Mouse (Mus musculus): ENCODE measurements around the gene Poglut1. TPM values are rescaled to one million over a fixed set of nuclear protein-coding genes. Genes with fewer than 3 reads are reported as not detected.
"Not testable (repeated sequence)": the region's sequence is repeated elsewhere in the genome, so short reads cannot be mapped to it uniquely, and the experiment has no call there.

The Poglut1 gene
- total RNA-seq, 2 experiments from 2014 or later, result 43.4 TPM

DNA sequence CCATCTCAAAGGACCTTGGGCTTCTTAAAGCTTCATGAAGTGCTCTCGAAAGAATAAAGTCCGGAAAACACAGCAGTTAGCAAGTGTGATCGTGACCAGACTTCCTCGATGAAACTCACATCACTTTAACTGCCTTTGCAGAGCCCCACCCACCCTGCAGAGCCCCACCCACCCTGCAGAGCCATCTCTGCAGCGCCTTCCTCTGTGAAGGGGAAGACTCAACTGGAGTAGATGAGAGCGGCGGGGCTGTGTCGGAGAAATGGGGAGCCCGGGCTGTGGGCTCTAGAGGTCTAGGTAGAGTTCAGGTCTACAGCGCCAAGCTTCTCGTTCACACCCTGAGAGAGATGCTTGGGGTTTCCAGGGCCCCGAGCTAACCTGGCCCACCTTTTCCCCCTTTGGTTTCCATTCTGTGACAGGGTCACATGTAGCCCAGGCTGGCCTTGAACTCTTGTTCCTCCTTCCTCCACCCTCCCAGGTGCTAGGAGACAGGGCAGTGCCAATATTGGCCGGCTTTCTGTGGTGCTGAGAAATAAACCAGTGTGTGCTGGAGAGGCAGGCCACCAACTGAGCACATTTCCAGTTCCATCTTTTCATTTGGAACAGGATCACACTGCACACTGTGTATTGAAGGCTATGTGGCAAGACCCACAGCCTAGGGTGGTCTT is 11.2 kb downstream of the Poglut1 start:
- no peak for DNase-seq (ENCODE audit: low spot score in 2 of 2)

DNA sequence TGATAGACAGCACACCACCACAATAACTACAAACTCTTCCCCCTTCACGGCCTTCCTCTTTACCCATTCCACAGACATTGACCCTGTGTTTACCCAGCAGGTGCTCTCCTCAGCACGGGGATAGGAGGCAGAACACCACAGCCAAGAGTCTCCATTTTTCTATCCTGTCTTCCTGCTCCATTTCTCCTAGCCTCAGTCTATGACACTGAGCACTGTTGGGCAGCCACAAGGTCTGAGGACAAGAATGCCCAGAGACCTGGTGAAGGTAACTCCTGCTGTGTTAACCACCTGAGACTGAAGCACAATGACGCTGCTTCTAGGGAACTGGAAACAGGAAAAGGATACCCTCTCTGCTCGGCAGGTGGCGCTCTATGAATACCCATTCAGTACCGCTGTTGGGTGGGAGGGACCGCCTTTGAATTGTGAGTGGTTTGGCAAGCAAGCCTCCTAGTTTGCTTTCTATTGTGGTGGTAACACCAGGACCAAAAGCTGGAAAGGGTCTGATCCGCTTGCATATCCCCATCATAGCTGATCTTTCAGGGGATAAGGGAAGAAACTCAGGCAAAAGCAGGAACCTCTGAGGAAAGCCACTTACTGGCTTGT is 13.4 kb downstream of the Poglut1 start:
- DNase-seq (ENCODE audit: low spot score in 2 of 2), result peak; percentile 78 to 82

DNA sequence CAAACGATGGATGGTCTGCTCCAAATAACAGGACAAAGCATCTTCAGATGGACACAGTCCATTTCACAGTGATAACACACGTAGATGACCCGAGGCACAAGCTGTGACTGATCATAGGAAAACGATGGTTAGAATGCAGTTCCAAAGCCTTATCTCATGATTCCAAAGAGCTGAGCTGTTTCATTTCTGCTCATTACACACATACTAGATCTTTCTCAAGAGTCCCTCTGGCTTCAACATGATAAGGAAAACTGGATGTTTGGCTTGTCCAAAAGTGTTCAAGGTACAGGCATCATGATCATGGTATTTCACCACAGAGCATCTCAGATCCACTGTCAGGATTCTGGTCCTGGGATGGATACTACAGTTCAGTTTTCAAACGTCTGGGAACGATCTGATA is 23.8 kb downstream of the Poglut1 start:
- DNase-seq (ENCODE audit: low spot score in 2 of 2), result no peak

- DNase-seq (ENCODE audit: low spot score in 2 of 2), result peak; percentile 96 to 97
Measured at GRCm38 (mm10) chr16:38522129-38523084, 27.7 kb downstream of the Poglut1 start, which contains the start of gene Timmdc1. Gene Timmdc1, minus strand, starts transcription at chr16:38522663.

DNA sequence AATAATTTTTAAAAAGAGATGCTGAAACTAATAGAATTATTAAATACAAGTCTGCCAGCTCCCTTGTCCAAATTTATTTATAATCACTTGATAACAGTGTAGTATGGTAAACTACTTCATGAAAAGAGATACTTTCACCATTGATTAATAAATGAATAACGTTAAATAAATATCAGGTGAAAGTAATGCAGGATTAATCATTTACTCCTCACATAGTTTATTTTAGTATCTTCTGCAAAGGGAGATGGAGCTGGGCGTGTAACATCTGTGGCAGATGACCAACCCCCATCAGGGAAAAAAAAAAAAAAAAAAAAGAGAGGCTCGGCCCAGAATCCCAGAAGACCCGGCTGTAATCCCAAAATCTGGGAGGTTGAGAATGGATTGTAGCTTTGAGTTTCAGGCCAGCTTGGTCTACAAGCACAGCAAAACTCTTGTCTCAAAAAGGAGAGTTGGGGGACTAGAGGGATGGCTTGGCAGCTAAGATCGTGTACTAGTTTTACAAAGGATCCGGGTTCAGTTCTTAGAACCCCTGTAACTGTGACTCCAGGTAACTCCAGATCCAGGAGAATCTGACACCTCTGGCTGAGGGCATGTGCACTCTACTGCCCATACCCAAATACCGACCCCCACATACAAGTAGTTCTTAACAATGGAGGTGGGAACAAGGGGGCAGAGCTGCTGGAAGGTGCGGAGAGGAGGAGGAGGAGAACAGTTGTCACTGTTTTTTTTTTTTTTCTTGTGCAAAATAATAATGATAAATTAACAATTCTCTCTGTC is 28.7 kb downstream of the Poglut1 start:
- no peak for DNase-seq (ENCODE audit: low spot score in 2 of 2)

DNA sequence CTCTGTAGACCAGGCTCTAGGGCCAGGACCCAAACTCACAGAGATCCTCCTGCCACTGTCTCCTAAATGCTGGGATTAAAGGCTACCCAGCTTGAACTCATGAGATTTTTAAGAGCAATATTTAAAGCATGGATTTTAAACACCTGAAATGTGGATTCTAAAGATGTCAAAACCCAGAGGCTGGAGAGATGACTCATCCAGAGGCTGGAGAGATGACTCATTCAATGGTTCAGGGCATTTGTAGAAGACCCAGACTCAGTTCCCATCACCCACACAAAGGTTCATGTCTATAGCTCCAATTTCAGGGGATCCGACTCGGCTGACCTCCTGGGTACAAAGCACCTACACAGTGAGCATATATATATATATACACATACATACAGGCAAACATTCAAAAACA is 30.9 kb downstream of the Poglut1 start:
- DNase-seq (ENCODE audit: low spot score in 2 of 2), result no peak

GRCm38 (mm10) chr16:38510846-38511245 is 39.2 kb downstream of the Poglut1 start:
- no peak for DNase-seq (ENCODE audit: low spot score in 2 of 2)

- peak; percentile 59 to 72 for DNase-seq (ENCODE audit: low spot score in 2 of 2)
Measured at GRCm38 (mm10) chr16:38506041-38506634, 43.9 kb downstream of the Poglut1 start.

DNA sequence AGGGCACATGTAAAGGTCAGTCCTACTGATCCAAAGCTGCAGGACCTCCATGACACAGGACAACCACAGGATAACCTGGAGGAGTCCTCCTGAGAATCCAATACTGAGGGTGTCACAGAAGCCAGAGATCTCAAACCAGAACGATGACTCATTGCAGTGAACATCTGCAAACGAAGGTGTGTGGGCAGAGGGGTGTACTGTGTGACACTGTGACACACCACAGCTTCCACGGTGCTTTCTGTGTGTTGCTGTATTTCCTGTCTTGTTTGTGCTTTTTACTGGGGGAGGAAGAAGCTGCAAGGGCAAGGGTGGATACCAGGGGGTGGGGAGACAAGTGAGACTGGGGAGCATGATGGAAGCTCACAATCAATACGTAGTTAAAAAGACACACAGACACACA is 46.5 kb downstream of the Poglut1 start:
- no peak for DNase-seq (ENCODE audit: low spot score in 2 of 2)

GRCm38 (mm10) chr16:38502469-38502868 is 47.6 kb downstream of the Poglut1 start:
- no peak for DNase-seq (ENCODE audit: low spot score in 2 of 2)

- DNase-seq (ENCODE audit: low spot score in 2 of 2), result no peak
Measured at GRCm38 (mm10) chr16:38496604-38497140, 53.4 kb downstream of the Poglut1 start.

- no peak for DNase-seq (ENCODE audit: low spot score in 2 of 2)
Measured at GRCm38 (mm10) chr16:38493890-38494289, 56.2 kb downstream of the Poglut1 start.

GRCm38 (mm10) chr16:38492551-38492950 is 57.5 kb downstream of the Poglut1 start:
- DNase-seq (ENCODE audit: low spot score in 2 of 2), result no peak

- no peak for DNase-seq (ENCODE audit: low spot score in 2 of 2)
Measured at GRCm38 (mm10) chr16:38483582-38484309, 66.3 kb downstream of the Poglut1 start.

- DNase-seq (ENCODE audit: low spot score in 2 of 2), result peak; percentile 30 to 48
Measured at GRCm38 (mm10) chr16:38482780-38483562, 67.1 kb downstream of the Poglut1 start.

- no peak for DNase-seq (ENCODE audit: low spot score in 2 of 2)
Measured at GRCm38 (mm10) chr16:38481327-38481726, 68.7 kb downstream of the Poglut1 start.

- no peak for DNase-seq (ENCODE audit: low spot score in 2 of 2)
Measured at GRCm38 (mm10) chr16:38478296-38478695, 71.8 kb downstream of the Poglut1 start.

GRCm38 (mm10) chr16:38477241-38477608 is 72.8 kb downstream of the Poglut1 start:
- DNase-seq (ENCODE audit: low spot score in 2 of 2), result not testable (repeated sequence)
